Mouse (Mus musculus): Measurements from ENCODE around the gene Il4.

Gene Il4

GRCm38 (mm10) chr11:53624124-53624523, 5.7 kb upstream of the Il4 start:
- no peak for DNase-seq (ENCODE audit: low spot score)

GRCm38 (mm10) chr11:53623573-53623972, 5.1 kb upstream of the Il4 start:
- DNase-seq (ENCODE audit: low spot score): no peak

GRCm38 (mm10) chr11:53622440-53622806, 4.0 kb upstream of the Il4 start:
- DNase-seq (ENCODE audit: low spot score): no peak

DNA sequence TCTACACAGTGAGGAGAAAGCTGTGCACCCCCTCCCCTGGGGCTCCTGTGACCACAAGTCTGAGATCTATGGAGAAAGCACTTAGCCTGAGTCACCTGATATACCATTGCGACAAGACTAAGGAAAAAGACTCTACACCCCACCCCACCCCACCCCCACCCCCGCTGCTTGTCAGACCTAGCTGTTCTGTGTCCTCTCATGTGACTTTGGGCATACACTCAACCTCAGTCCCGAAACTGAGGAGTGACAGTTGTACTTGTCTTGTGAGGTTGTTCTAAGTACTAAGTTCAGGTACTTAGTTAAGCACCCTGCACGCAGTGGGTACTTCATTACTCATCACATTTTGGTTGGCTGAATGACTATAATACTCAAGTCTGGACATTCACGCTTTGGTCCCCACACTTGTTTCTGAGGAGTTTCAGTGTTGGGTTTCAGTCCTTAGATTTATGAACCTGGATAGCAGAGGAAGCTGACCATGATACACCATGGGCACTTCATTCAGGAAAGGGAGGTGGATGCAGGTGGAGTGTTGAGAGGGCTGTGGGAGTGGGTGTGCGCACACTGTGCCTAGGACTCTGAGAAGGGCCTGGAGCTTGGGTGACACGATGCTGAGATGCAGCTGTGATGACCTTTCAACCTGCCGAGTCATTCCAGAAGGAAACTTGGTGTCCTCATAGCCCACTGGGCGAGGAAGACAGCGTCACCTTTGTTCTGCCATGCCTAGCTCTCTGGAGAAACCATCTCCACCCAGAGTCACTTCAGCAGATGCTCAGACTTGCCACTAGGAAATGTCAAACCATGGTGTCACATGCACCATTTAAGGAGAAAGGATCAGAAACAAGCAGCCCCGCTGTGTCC, 3.3 kb upstream of the Il4 start:
- no peak for DNase-seq (ENCODE audit: low spot score)

DNA sequence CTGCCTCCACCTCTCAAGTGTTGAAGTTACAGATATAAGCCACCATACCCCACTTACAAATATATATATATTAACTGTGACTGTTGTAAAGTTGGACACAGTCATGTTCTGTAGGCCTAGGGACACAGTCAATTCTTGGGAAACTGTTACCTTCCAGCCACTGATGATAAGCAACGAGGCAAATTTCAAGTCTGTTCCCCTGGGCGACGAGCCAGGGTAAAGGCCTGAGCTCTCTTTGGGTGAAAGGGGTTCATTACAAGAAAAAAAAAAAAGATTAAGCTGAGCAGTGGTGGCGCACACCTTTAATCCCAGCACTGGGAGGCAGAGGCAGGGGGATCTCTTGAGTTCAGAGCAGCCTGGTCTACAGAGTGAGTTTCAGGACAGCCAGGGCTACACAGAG, 1.6 kb upstream of the Il4 start:
- no peak for DNase-seq (ENCODE audit: low spot score)

- DNase-seq (ENCODE audit: low spot score): no peak
Measured at GRCm38 (mm10) chr11:53619428-53619827, 959 bp upstream of the Il4 start.

- DNase-seq (ENCODE audit: low spot score): no peak
Measured at GRCm38 (mm10) chr11:53617562-53618109, 833 bp downstream of the Il4 start.

- no peak for DNase-seq (ENCODE audit: low spot score)
Measured at GRCm38 (mm10) chr11:53616748-53617558, 1.5 kb downstream of the Il4 start.

- DNase-seq (ENCODE audit: low spot score): no peak
Measured at GRCm38 (mm10) chr11:53615575-53615974, 2.9 kb downstream of the Il4 start.

DNA sequence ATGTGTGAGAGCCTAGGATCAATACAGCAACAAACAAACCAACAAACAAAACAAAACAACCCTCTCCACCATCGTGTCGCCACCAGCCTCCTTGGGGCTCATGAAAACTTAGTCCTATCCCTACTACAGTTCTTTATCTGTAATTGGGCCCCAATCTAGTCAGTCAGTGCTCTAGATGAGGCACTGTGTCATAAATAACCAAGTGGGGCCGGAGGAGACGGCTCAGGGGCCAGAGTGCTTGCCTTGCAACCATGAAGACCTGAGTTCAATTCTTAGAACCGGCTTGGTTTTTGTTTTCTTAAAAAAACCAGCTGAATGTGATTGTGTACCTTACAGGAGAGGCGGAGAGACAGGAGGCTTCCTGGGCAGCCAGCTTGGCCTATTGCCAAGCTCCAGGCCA, 3.3 kb downstream of the Il4 start:
- no peak for DNase-seq (ENCODE audit: low spot score)

GRCm38 (mm10) chr11:53609672-53610071, 8.8 kb downstream of the Il4 start:
- no peak for DNase-seq (ENCODE audit: low spot score)

DNA sequence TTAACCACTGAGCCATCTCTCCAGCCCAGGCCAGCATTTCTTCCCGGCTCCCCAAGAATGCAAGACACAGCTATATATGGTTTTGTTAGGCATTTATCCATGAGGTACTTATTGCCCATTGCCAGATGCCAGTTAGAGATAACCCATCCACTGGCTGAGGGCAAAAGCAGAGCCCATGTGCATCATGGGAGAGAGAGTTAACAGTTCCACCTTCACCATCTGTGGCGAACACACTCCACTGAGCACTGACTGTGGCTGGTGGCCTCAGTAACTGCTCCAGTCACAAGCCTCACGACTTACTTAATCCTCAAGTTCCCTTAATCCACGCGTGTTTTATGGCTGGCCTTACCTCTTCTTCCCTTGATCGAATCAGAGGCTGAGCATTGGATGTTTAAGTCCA, 9.2 kb downstream of the Il4 start:
- no peak for DNase-seq (ENCODE audit: low spot score)

GRCm38 (mm10) chr11:53605609-53606008, 12.9 kb downstream of the Il4 start:
- no peak for DNase-seq (ENCODE audit: low spot score)

GRCm38 (mm10) chr11:53604983-53605382, 13.5 kb downstream of the Il4 start:
- no peak for DNase-seq (ENCODE audit: low spot score)

GRCm38 (mm10) chr11:53591116-53591515, 27.4 kb downstream of the Il4 start:
- DNase-seq (ENCODE audit: low spot score): no peak

GRCm38 (mm10) chr11:53590368-53590768, 28.1 kb downstream of the Il4 start:
- DNase-seq (ENCODE audit: low spot score): no peak

DNA sequence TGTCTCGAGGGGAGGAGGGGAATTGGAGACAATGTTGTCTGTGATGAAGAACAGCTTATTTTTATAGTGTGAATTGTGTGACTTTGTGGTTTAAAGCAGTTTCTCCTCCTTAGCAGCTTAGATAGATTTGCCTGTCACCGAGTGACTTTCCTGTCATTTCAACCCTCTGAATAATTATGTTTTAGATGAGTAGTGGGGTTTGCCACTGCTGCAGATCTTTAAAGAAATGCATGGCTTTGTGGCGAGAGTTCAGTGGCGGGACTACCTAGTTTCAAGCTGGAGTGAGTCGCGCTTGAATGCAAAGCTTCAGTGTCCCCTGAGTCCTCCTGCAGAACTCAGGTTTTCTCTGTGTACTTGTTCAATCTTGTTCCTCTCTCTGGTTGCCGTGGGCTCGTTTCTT, 30.2 kb downstream of the Il4 start:
- DNase-seq (ENCODE audit: low spot score): no peak

GRCm38 (mm10) chr11:53585510-53585909, 33.0 kb downstream of the Il4 start:
- DNase-seq (ENCODE audit: low spot score): no peak

DNA sequence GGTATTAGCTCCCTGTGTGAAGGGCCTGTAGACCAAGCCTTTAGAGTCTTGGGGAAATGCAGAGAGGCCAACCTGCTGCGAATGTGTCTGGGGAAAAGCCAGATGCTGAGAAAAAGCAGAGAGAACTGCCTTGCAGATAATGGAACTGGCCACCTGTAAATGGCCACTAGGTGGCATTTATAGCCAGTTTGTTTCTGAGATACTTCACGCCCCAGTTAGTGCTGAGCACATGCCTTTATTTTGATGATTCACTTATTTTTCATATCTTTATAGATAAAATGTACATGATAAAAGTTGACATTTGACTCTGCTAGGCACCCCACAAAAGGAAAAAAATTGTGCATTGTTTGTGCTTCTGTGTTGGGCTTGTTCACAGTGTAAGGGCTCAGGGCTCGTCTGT, 33.6 kb downstream of the Il4 start:
- DNase-seq (ENCODE audit: low spot score): no peak

GRCm38 (mm10) chr11:53583151-53583550, 35.3 kb downstream of the Il4 start:
- DNase-seq (ENCODE audit: low spot score): no peak

- DNase-seq (ENCODE audit: low spot score): no peak
Measured at GRCm38 (mm10) chr11:53580562-53580961, 37.9 kb downstream of the Il4 start.

GRCm38 (mm10) chr11:53567224-53568014, 51.0 kb downstream of the Il4 start, which contains the start of gene Kif3a:
TSS of gene Kif3a (plus strand) at chr11:53567379.
- DNase-seq (ENCODE audit: low spot score): peak; percentile 78
